Mouse (Mus musculus) small intestine, adult 2 months (tissue): ENCODE data around the gene Shroom2. TPM values are rescaled to one million over a fixed set of nuclear protein-coding genes. Genes with fewer than 3 reads are reported as not detected.

ENCODE experiments used
- H3K27ac ChIP-seq: fragments of 200-500 bp; 2 replicates; pipeline ENCODE4 v1.5.1; 2012; ENCODE audit warnings: low read depth, low read length, control low read depth, inconsistent platforms; ENCODE audit not compliant: insufficient read depth
- H3K27me3 ChIP-seq: fragments of 200-500 bp; 2 replicates; pipeline ENCODE4 v1.6.1; 2012; ENCODE audit warnings: mild to moderate bottlenecking, moderate library complexity, low read length, inconsistent platforms; ENCODE audit not compliant: control insufficient read depth, insufficient read depth
- H3K36me3 ChIP-seq: fragments of 200-500 bp; 2 replicates; pipeline ENCODE4 v1.6.1; 2012; ENCODE audit warnings: mild to moderate bottlenecking, low read length, control low read depth, inconsistent platforms; ENCODE audit not compliant: control insufficient read depth, insufficient read depth
- H3K4me1 ChIP-seq: fragments of 200-500 bp; 2 replicates; pipeline ENCODE4 v1.6.1; 2012; ENCODE audit warnings: low read length, inconsistent platforms, mixed read lengths; ENCODE audit not compliant: control insufficient read depth, insufficient read depth, insufficient read length
- H3K4me3 ChIP-seq: fragments of 200-500 bp; 2 replicates; pipeline ENCODE4 v1.5.1; 2012; ENCODE audit warnings: low read depth, mild to moderate bottlenecking, control low read depth, inconsistent platforms, low read length, moderate library complexity
- CTCF ChIP-seq: fragments of 200-500 bp; IDR thresholded peaks from 2 replicates; pipeline ENCODE4 v1.5.1; 2012; ENCODE audit warnings: low read depth, mild to moderate bottlenecking, control low read depth, inconsistent platforms, low read length, moderate library complexity, mixed read lengths; ENCODE audit not compliant: insufficient replicate concordance, insufficient read length; ENCODE audit errors: extremely low read depth
- POLR2A ChIP-seq: fragments of 200-500 bp; IDR thresholded peaks from 2 replicates; pipeline ENCODE4 v1.6.1; 2012; ENCODE audit warnings: low read depth, mild to moderate bottlenecking, control low read depth, inconsistent platforms, low read length, moderate library complexity
- WGBS: fragments of 180-500 bp; shearing (Covaris S2); methylation state at CpG from one replicate; pipeline ENCODE4 v1.1.7; 2018; 5-methylcytosine and 5-hydroxymethylcytosine counted together
- polyA plus RNA-seq: library from polyadenylated mRNA; depleted of rRNA; stranded (reverse); fragments of >200 nt; gene quantifications from 2 replicates; pipeline ENCODE4 v1.2.3, GENCODE M21; 2012; rRNA removed

Shroom2 gene
- polyA plus RNA-seq, 1 experiment, result 2.6 TPM

GRCm38 (mm10) chrX:152621407-152621806 lies 147.9 kb downstream of the Shroom2 start:
- TF ChIP-seq CTCF (no peak), POLR2A (no peak)
- Histone ChIP-seq H3K4me1 (no peaks in the 10 kb centered on the region), H3K4me3 (no peak overlapping the region), H3K27me3 (no peaks in the 10 kb centered on the region), H3K27ac (no peak overlapping the region), H3K36me3 (peaks cover 14% of the 10 kb centered on the region; the same call in 1 of the 2 replicates)
- WGBS, result 43% methylated on average over 2 of the region's 2 CpGs

GRCm38 (mm10) chrX:152620917-152621316 lies 148.3 kb downstream of the Shroom2 start:
- H3K27me3 ChIP-seq, result no peaks in the 10 kb centered on the region
- peaks cover 16% of the 10 kb centered on the region; the same call in 1 of the 2 replicates for H3K36me3 ChIP-seq
- H3K4me3 ChIP-seq, result no peak overlapping the region
- TF ChIP-seq POLR2A (no peak), CTCF (no peak)
- no peak overlapping the region for H3K27ac ChIP-seq
- no peaks in the 10 kb centered on the region for H3K4me1 ChIP-seq

- Histone ChIP-seq H3K4me1 (no peaks in the 10 kb centered on the region), H3K4me3 (no peak overlapping the region), H3K36me3 (peaks cover 16% of the 10 kb centered on the region; the same call in 1 of the 2 replicates), H3K27ac (no peak overlapping the region), H3K27me3 (no peaks in the 10 kb centered on the region)
- no peak for TF ChIP-seq POLR2A
- no peak for TF ChIP-seq CTCF
- 90% methylated on average over 1 of the region's 1 CpGs for WGBS
These were observed 150.8 kb downstream of the Shroom2 start for GRCm38 (mm10) chrX:152618464-152618863.

GRCm38 (mm10) chrX:152563034-152563433 lies 206.2 kb downstream of the Shroom2 start, which contains the start of gene Cldn34a:
TSS of gene Cldn34a (plus strand) at chrX:152563334.
- Histone ChIP-seq H3K36me3 (no peaks in the 10 kb centered on the region), H3K4me1 (no peaks in the 10 kb centered on the region), H3K4me3 (no peak within 1 kb of the TSS), H3K27me3 (no peaks in the 10 kb centered on the region), H3K27ac (no peak within 1 kb of the TSS)
- 66% methylated on average over 2 of the region's 2 CpGs for WGBS
- TF ChIP-seq POLR2A (no peak), CTCF (no peak)

Other genes with a start within 250 kb of the Shroom2 start
- not detected in 2 replicates for gene Cldn34a, start 206.1 kb downstream of the Shroom2 start, polyA plus RNA-seq
- not detected in 2 replicates for gene Gpr143, start 12.5 kb upstream of the Shroom2 start, polyA plus RNA-seq
- gene Usp51, start 237.0 kb upstream of the Shroom2 start, polyA plus RNA-seq, result not detected in 2 replicates